Mouse (Mus musculus) lung, embryonic 14.5 days (tissue): ENCODE data around the gene Ddb1. TPM values are rescaled to one million over a fixed set of nuclear protein-coding genes. Genes with fewer than 3 reads are reported as not detected.

Source experiments
- ATAC-seq: fragments of 200-750 bp; cut with Nextera tagmentation; 2 replicates; pipeline ENCODE4 v1.8.0; 2017; ENCODE audit warnings: mild to moderate bottlenecking, moderate TSS enrichment, moderate library complexity; ENCODE audit not compliant: insufficient read depth
- DNase-seq: peaks from one replicate; pipeline ENCODE4 v3.0.0-alpha.2; 2015
- H3K27ac ChIP-seq: fragments of 300-500 bp; sonication (generic); 2 replicates; pipeline ENCODE4 v1.5.1; 2014; ENCODE audit warnings: low read depth, mild to moderate bottlenecking, moderate library complexity
- H3K27me3 ChIP-seq: fragments of 300-500 bp; sonication (generic); 2 replicates; pipeline ENCODE4 v1.6.1; 2014; ENCODE audit warnings: low read length, control low read depth; ENCODE audit not compliant: insufficient read depth
- H3K36me3 ChIP-seq: fragments of 300-500 bp; sonication (generic); 2 replicates; pipeline ENCODE4 v1.6.1; 2014; ENCODE audit warnings: control low read depth; ENCODE audit not compliant: insufficient read depth
- H3K4me1 ChIP-seq: fragments of 300-500 bp; sonication (generic); 2 replicates; pipeline ENCODE4 v1.6.1; 2014; ENCODE audit warnings: antibody characterized with exemption, control low read depth; ENCODE audit not compliant: insufficient read depth
- H3K4me2 ChIP-seq: fragments of 300-500 bp; sonication (generic); 2 replicates; pipeline ENCODE4 v1.6.1; 2014; ENCODE audit warnings: mild to moderate bottlenecking
- H3K4me3 ChIP-seq: fragments of 300-500 bp; sonication (generic); 2 replicates; pipeline ENCODE4 v1.5.1; 2014; ENCODE audit warnings: low read depth, low read length
- H3K9ac ChIP-seq: fragments of 300-500 bp; sonication (generic); 2 replicates; pipeline ENCODE4 v1.6.1; 2014
- H3K9me3 ChIP-seq: fragments of 300-500 bp; sonication (generic); 2 replicates; pipeline ENCODE4 v1.6.1; 2016; ENCODE audit warnings: low read depth, low read length, control low read depth
- CTCF ChIP-seq: IDR thresholded peaks from 2 replicates; pipeline ENCODE4 v1.5.1; 2016; ENCODE audit warnings: antibody characterized with exemption, low read depth
- WGBS: fragments of 180-500 bp; shearing (Covaris S2); extraction: QIAGEN DNeasy Blood & Tissue Kit; methylation state at CpG from one replicate; pipeline ENCODE4 v1.1.7; 2014; 5-methylcytosine and 5-hydroxymethylcytosine counted together
- polyA plus RNA-seq: library from polyadenylated mRNA; unstranded; fragments of >200 nt; fragmentation: Nextera tagmentation; extraction: Ambion mirVana; gene quantifications from 2 replicates; pipeline ENCODE4 v1.2.1, GENCODE M21; 2014

The Ddb1 gene
- polyA plus RNA-seq, 1 experiment from 2014 or later = 396 TPM

DNA sequence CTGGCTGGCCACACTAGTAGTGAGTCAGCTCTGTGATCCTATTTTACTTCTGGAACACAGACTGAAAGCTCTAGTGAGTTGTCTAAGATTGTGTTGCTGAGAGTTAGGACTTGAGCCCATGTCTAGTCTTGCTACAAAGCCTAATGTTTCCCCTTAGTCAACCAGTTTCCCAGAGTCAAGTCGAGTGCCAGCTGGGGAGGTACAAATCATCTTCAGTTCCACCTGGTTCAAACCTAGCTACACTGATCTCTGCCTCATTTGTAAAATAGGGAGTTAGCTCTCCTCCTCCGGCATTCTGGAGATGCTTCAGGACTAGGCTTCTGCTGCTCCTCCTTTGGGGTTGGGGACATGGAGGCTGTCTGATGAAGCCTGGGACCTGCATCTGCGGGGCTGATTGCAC lies 593 bp upstream of the Ddb1 start:
- Histone ChIP-seq H3K9me3 (no peaks in the 10 kb centered on the region), H3K4me1 (peaks cover 9% of the 10 kb centered on the region; the same call in 1 of the 2 replicates), H3K27ac (peak overlapping the region; percentile 92), H3K4me3 (peak overlapping the region; percentile 94), H3K4me2 (peak overlapping the region; percentile 71), H3K9ac (peak overlapping the region; percentile 70), H3K27me3 (no peaks in the 10 kb centered on the region), H3K36me3 (peaks cover 31% of the 10 kb centered on the region)
- DNase-seq (no peak), ATAC-seq (no peak)
- TF ChIP-seq CTCF = no peak
- WGBS = 39% methylated on average over 3 of the region's 3 CpGs

DNA sequence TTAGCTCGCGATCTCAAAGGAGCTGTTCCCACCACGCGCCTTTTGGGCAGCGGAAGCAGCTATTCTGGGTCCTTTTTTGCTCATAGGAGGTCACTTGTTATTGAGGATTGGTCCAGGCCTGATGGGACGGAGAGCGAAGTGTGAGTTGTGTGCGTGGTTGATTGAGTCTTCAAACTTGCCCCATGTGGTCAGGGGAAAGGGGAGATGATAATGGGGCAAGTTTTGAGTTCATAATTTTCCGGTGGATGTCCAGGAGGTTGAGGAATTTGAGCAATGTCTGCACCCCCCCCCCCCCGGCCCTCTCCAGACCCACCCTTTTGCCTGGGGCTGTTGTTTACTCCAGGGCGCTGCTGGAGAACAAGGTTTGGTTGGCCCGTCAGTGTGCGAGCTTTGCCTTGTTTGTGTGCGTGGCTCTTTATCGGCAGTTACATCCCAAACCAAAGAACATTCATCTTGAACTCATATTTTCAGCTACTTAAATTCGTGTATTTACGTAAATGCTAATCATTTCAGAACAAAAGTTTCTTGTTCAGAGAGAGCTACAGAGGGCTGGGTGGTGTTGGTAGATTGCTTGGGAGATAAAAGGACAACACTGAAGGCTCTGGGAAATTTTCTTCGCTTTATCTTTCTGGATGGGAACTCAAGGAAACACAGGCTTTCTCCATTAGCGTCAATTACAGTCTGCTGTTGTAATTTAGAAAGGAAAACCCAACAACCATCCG lies 935 bp downstream of the Ddb1 start:
- no peak for TF ChIP-seq CTCF
- 5% methylated on average over 20 of the region's 20 CpGs for WGBS

DNA sequence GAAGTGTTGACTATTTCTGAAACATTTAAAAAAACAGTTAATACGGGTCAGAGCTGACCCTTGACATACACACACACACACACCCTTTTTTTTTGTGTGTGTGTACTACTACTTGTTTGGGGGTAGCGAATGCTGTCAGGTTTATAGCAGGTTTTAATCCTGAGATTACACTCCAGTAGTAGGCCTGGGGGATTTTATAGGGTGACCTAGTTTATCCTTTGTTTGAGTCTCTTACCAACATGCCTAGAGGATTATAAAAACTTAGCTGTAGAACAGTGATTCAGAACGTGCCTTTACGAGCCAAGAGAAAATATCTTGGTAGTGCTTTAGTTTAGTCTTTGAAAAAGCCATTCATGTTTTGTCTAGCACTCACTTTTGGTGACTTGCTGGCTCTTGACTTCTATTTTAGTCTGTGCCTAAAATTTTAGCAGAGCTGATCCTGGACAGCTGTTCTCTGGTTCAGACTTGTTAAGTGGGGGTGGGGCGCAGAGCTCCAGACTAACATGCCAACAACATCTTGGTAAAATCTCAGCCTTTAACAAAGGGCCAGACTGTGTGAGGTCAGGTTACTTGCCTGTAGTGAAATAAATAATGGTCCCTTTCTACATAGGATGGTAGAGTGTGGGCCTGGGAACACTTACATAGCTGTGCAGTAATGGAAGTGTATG lies 3.6 kb downstream of the Ddb1 start:
- Histone ChIP-seq H3K27me3 (no peaks in the 10 kb centered on the region), H3K4me1 (peaks cover 9% of the 10 kb centered on the region; the same call in 1 of the 2 replicates), H3K27ac (no peak overlapping the region), H3K4me2 (no peak overlapping the region), H3K9me3 (no peaks in the 10 kb centered on the region), H3K9ac (no peak overlapping the region), H3K36me3 (peaks cover 69% of the 10 kb centered on the region), H3K4me3 (no peak overlapping the region)
- DNase-seq (no peak), ATAC-seq (no peak)
- TF ChIP-seq CTCF = no peak
- WGBS = 83% methylated on average over 5 of the region's 5 CpGs

More for the DNA sequence above, 935 bp downstream of the Ddb1 start:
- DNase-seq (peak; percentile 48), ATAC-seq (peak; percentile 1; the same call in 1 of the 2 replicates)
- Histone ChIP-seq H3K9me3 (no peaks in the 10 kb centered on the region), H3K4me1 (peaks cover 9% of the 10 kb centered on the region; the same call in 1 of the 2 replicates), H3K27me3 (no peaks in the 10 kb centered on the region), H3K9ac (peak overlapping the region; percentile 94), H3K4me2 (peak overlapping the region; percentile 75), H3K4me3 (peak overlapping the region; percentile 94), H3K27ac (peak overlapping the region; percentile 92), H3K36me3 (peaks cover 43% of the 10 kb centered on the region)

DNA sequence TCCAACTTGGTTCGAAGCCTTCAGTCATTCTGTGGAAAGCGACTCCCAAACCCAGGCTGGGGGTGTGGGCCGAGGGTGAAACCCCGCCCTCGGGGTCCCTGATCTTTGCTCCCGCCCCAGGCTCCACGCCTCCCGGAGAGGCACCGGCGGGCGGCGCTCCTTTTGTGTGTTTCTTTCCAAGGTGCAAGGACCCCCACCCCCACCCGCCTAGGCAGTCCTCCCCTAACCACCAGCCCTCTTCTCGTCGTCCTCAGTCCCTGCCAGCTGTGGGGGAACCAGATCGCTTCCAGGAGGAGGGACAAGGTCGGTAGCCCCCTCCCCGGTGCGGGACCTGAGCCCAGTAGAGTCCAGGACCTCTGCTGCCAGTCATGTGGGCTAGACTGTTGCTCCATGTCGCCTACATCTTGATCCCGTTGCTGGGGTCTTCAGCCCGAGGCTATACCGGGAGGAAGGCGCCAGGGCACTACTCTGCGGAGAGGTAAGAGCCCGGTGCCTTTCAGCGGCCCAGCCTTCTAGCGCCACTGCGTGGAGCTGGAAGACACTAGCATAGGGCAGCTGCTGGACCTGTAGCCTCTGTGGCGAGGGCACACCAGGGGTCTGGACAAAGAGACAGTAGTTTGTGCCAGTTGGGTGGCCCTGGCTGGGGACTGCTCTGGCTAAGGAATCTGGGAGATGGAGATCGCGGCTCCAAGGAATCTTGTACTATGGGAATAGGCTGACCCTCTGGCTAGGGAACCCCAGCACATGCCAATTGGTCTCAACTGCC lies 29.2 kb downstream of the Ddb1 start, which contains the start of gene Vwce:
TSS of gene Vwce (plus strand) at position 108 of the 766 bp plus-strand sequence.
- Histone ChIP-seq H3K27me3 (no peaks in the 10 kb centered on the region), H3K4me1 (0 out of 2 replicates have a peak, but pooled peaks cover 7% of the 10 kb centered on the region), H3K9me3 (no peaks in the 10 kb centered on the region), H3K27ac (no peak within 1 kb of the TSS), H3K4me3 (peak within 1 kb of the TSS; percentile 42), H3K36me3 (peaks cover 26% of the 10 kb centered on the region), H3K4me2 (peak within 1 kb of the TSS; percentile 97), H3K9ac (peak within 1 kb of the TSS; percentile 52)
- WGBS = 3% methylated on average over 32 of the region's 32 CpGs
- DNase-seq (peak; percentile 70), ATAC-seq (peak; percentile 83)
- TF ChIP-seq CTCF = peak; percentile 44; the same call in 1 of the 2 replicates

DNA sequence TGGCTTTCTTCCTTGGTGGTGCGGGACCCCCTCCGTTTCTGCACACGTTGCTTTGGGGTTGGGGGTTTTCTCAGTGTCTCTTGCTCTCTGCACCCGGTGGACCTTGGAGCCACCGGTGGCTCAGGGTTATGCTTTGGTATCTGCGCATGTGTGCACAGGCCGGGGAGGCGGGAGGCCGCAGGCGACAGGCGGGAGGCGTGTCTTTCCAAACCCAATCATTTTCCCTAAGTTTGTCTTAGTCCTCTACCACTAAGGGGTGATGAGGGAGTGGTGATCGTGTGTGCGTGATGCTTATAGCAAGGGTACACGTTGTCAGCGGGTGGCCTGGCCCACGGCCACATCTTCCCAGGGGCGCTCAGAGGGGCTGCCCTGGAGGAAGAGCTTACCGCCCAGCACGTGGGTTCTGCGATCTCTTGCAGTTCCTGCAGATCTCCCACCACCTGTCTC lies 29.8 kb downstream of the Ddb1 start:
- peak overlapping the region; percentile 42 for H3K4me3 ChIP-seq
- TF ChIP-seq CTCF = no peak

DNA sequence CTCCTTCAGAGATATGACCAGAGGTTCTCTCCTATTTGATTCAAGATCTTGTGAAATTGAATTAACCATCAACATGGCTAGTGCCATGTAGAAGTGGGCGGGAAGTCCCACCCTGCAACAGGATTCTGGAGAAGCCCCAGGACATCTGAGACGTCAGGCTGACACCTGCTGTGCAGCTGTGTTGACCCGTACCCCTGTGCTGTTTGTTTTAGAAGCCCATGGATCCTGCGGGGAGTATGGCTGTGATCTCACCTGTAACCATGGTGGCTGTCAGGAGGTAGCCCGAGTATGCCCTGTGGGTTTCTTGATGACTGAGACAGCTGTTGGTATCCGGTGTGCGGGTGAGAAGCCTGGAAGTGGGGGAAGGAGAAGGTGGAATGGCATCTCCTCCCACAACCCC lies 32.7 kb downstream of the Ddb1 start:
- DNase-seq (no peak), ATAC-seq (no peak)
- no peak for TF ChIP-seq CTCF
- no peaks in the 10 kb centered on the region for H3K36me3 ChIP-seq
- 0 out of 2 replicates have a peak, but pooled peaks cover 7% of the 10 kb centered on the region for H3K4me1 ChIP-seq
- H3K4me3 ChIP-seq = no peak overlapping the region
- no peak overlapping the region for H3K9ac ChIP-seq
- 37% methylated on average over 7 of the region's 7 CpGs for WGBS
- no peak overlapping the region for H3K4me2 ChIP-seq
- no peaks in the 10 kb centered on the region for H3K27me3 ChIP-seq
- no peaks in the 10 kb centered on the region for H3K9me3 ChIP-seq
- no peak overlapping the region for H3K27ac ChIP-seq

More for the DNA sequence above, 29.8 kb downstream of the Ddb1 start:
- H3K9me3 ChIP-seq = no peaks in the 10 kb centered on the region
- H3K36me3 ChIP-seq = peaks cover 19% of the 10 kb centered on the region
- H3K4me2 ChIP-seq = peak overlapping the region; percentile 97
- 0 out of 2 replicates have a peak, but pooled peaks cover 7% of the 10 kb centered on the region for H3K4me1 ChIP-seq
- no peaks in the 10 kb centered on the region for H3K27me3 ChIP-seq
- ATAC-seq = peak; percentile 84
- WGBS = 3% methylated on average over 21 of the region's 21 CpGs
- no peak overlapping the region for H3K27ac ChIP-seq
- DNase-seq = peak; percentile 73
- H3K9ac ChIP-seq = peak overlapping the region; percentile 52
